Comparison of ENCODE assay signal across 7 mouse cellular contexts in genomic region chr2:27514639-27515328, GRCm38 (mm10). TPM values are rescaled to one million over a fixed set of nuclear protein-coding genes. Genes with fewer than 3 reads are reported as not detected.
DNase-seq lines count a peak whose midpoint lies in the region; ATAC-seq lines count a peak whose summit lies in the region.

Gene Wdr5, plus strand, starts transcription at chr2:27515157.

- peak within 1 kb of the TSS; percentile 91 for H3K9ac ChIP-seq in intestine, embryonic 16.5 days (ENCODE audit: low read depth, low read length)
- peak within 1 kb of the TSS; percentile 93 for H3K9ac ChIP-seq in midbrain, embryonic 11.5 days (ENCODE audit: low read length)

- WGBS in intestine, embryonic 16.5 days = under 1% methylated on average over 57 of the region's 57 CpGs
- WGBS in midbrain, embryonic 11.5 days = under 1% methylated on average over 57 of the region's 57 CpGs

- peak within 1 kb of the TSS; percentile 90 for H3K4me3 ChIP-seq in intestine, embryonic 16.5 days (ENCODE audit: low read length)
- peak within 1 kb of the TSS; percentile 92 for H3K4me3 ChIP-seq in midbrain, embryonic 11.5 days (ENCODE audit: low read depth, low read length)

- peak; percentile 93 for ATAC-seq in intestine, embryonic 16.5 days
- ATAC-seq in midbrain, embryonic 11.5 days (ENCODE audit: low FRiP score) = peak; percentile 92

- no peaks in the 10 kb centered on the region for H3K27me3 ChIP-seq in intestine, embryonic 16.5 days (replicated peaks; ENCODE audit: control insufficient read depth, insufficient read depth, low read length)
- H3K27me3 ChIP-seq in midbrain, embryonic 11.5 days (ENCODE audit: control insufficient read depth, insufficient read depth, low read length) = no peaks in the 10 kb centered on the region

- intact Hi-C loops in left cerebral cortex, postnatal 36 days (cut with DNase I) = loop anchor here (1.0 to 5.0 kb wide), 2 partner anchors 39 to 232 kb away; no protein-coding TSS in a partner anchor

- peaks cover 23% of the 10 kb centered on the region for H3K4me1 ChIP-seq in intestine, embryonic 16.5 days (ENCODE audit: control insufficient read depth, insufficient read depth, low read length)
- peaks cover 22% of the 10 kb centered on the region for H3K4me1 ChIP-seq in midbrain, embryonic 11.5 days (ENCODE audit: control insufficient read depth, insufficient read depth, low read length)

- H3K36me3 ChIP-seq in intestine, embryonic 16.5 days (ENCODE audit: control insufficient read depth, insufficient read depth, low read length) = peaks cover 8% of the 10 kb centered on the region; the same call in 1 of the 2 replicates
- H3K36me3 ChIP-seq in midbrain, embryonic 11.5 days (ENCODE audit: control insufficient read depth, insufficient read depth, low read length) = peaks cover 7% of the 10 kb centered on the region

- peak within 1 kb of the TSS; percentile 87 for H3K27ac ChIP-seq in intestine, embryonic 16.5 days (ENCODE audit: low read length)
- peak within 1 kb of the TSS; percentile 65 for H3K27ac ChIP-seq in midbrain, embryonic 11.5 days (ENCODE audit: low read depth, low read length)

- DNase-seq in adrenal gland, adult 8-10 months = peak; percentile 92
- peak; percentile 99 for DNase-seq in embryo, embryonic 9.5 days (ENCODE audit: extremely low spot score)
- DNase-seq in gastrocnemius, postnatal 4 days (ENCODE audit: low spot score in 2 of 2) = peak; percentile 98 to 99
- DNase-seq in left cerebral cortex, postnatal 36 days (ENCODE audit: low spot score in 2 of 2) = peak; percentile 97 to 98
- DNase-seq in midbrain, embryonic 11.5 days (ENCODE audit: low spot score, missing footprints) = peak; percentile 99
- DNase-seq in skeletal muscle tissue, adult 2 months (ENCODE audit: low read depth, low spot score) = peak; percentile 91

- H3K9me3 ChIP-seq in intestine, embryonic 16.5 days (ENCODE audit: control insufficient read depth, low read length) = no peaks in the 10 kb centered on the region
- no peaks in the 10 kb centered on the region for H3K9me3 ChIP-seq in midbrain, embryonic 11.5 days (ENCODE audit: control insufficient read depth, low read length)

- peak within 1 kb of the TSS; percentile 84 for H3K4me2 ChIP-seq in intestine, embryonic 16.5 days (ENCODE audit: low read depth, low read length)
- peak within 1 kb of the TSS; percentile 97 for H3K4me2 ChIP-seq in midbrain, embryonic 11.5 days

RNA-seq across cellular contexts. Expression of gene Wdr5, which starts in this region (rescaled TPM):
- total RNA-seq in adrenal gland, adult 8-10 months (2022) = 10 to 100 TPM; 31.3 to 42.8 (median 36.3) TPM
- 10 to 100 TPM; 36.4 to 39.2 TPM for total RNA-seq in gastrocnemius, postnatal 4 days (2021)
- polyA plus RNA-seq in intestine, embryonic 16.5 days (2015; fragmentation: Nextera tagmentation; extraction: Ambion mirVana) = 40.0 and 44.8 TPM in 2 replicates
- 10 to 100 TPM; 24.2 to 28.5 TPM for total RNA-seq in left cerebral cortex, postnatal 36 days (2021)
- polyA plus RNA-seq in midbrain, embryonic 11.5 days (2014; fragmentation: Nextera tagmentation; extraction: Ambion mirVana) = 63.5 and 69.1 TPM in 2 replicates

Comparison
In these comparisons a context has a peak if more than half of its experiments do, and no peak if none do; other contexts are left out.
1. Peak in every context shown above with its lines: DNase-seq, ATAC-seq, H3K4me3 ChIP-seq and H3K27ac ChIP-seq.